Comparison of ENCODE assay signal across 20 mouse cellular contexts in genomic region chr2:152903586-152903985, GRCm38 (mm10). TPM values are rescaled to one million over a fixed set of nuclear protein-coding genes. Genes with fewer than 3 reads are reported as not detected.
DNase-seq lines count a peak whose midpoint lies in the region; ATAC-seq and TF ChIP-seq lines count a peak whose summit lies in the region.
"Had no signal": no experiment of that assay in that cellular context is flagged by ENCODE, and none has a peak within 500 bp of the region (broad histone marks: within the 10 kb centered on the region; RNA-seq: fewer than 3 reads in every experiment).

No protein-coding gene starts in this region.

- no peak for TF ChIP-seq POLR2A in lung, adult 2 months (IDR thresholded peaks at IDR 0.05; ENCODE audit: borderline replicate concordance, extremely low read depth, low read depth, low read length)

- ATAC-seq in erythroblast, adult 5-6 weeks (replicated peaks; ENCODE audit: low FRiP score, poor library complexity, severe bottlenecking): no peak
- ATAC-seq: liver, embryonic 12.5 days had no signal

- WGBS in lung, adult 2 months: 69% methylated on average over 4 of the region's 4 CpGs

- H3K4me3 ChIP-seq in lung, adult 2 months (replicated peaks; ENCODE audit: extremely low read depth, low read depth, low read length): no peak overlapping the region
- H3K4me3 ChIP-seq: embryonic facial prominence, embryonic 15.5 days; heart, embryonic 12.5 days; hindbrain, embryonic 13.5 days; layer of hippocampus, adult 2 months; liver, embryonic 12.5 days had no signal

- H3K4me1 ChIP-seq in lung, adult 2 months (ENCODE audit: control insufficient read depth, insufficient read depth, low read length): no peaks in the 10 kb centered on the region; the same call in 1 of the 2 replicates

- TF ChIP-seq CTCF in lung, adult 2 months (IDR thresholded peaks at IDR 0.05; ENCODE audit: insufficient read depth, low read length): no peak

- DNase-seq in lung, postnatal 25 days (ENCODE audit: low spot score): peak; percentile 26
- no peak for DNase-seq in lung, adult 2 months
- DNase-seq in NIH3T3 (ENCODE audit: low read depth): peak; percentile 34
- peak; percentile 84 to 90 for DNase-seq in adrenal gland, postnatal 36 days
- no peak for DNase-seq in urinary bladder, adult 2 months (ENCODE audit: low spot score)
- no peak for DNase-seq in kidney, adult 11 months
- DNase-seq: cerebellum, adult 11 months; kidney, adult 2 months; thymus, postnatal 4 days had no signal

RNA-seq across cellular contexts. Expression of gene Mylk2, which starts 7.6 kb away (rescaled TPM):
- 0.29 and 3.9 TPM in 2 replicates for polyA plus RNA-seq in lung, adult 2 months (2012; rRNA removed)
- not detected for total RNA-seq in adrenal gland, postnatal 36 days (2021)
- 0.34 and 0.63 TPM in 2 replicates for polyA plus RNA-seq in urinary bladder, adult 2 months (2012; rRNA removed)
- not detected in 2 replicates for total RNA-seq in erythroblast, adult 5-6 weeks (2015; ENCODE audit: low replicate concordance)
- total RNA-seq in erythroblast, adult 5-6 weeks (2017; ENCODE audit: low replicate concordance): not detected in 2 replicates
- total RNA-seq: layer of hippocampus, adult 2 months; left cerebral cortex, postnatal 10 days; megakaryocyte-erythroid progenitor cell, adult 5-6 weeks had no signal
- polyA plus RNA-seq: activated CD4-positive, CD25-positive, alpha-beta regulatory T cell, adult 4 months; frontal cortex, adult 2 months; G1E; hindbrain, embryonic 13.5 days; liver, embryonic 12.5 days had no signal

RNA-seq across cellular contexts. Expression of gene Foxs1, which starts 29.4 kb away (rescaled TPM):
- 11.1 and 12.9 TPM in 2 replicates for polyA plus RNA-seq in lung, adult 2 months (2012; rRNA removed)
- total RNA-seq in adrenal gland, postnatal 36 days (2021): 1 to 10 TPM; 2.7 to 2.8 TPM
- 1.3 and 1.9 TPM in 2 replicates for polyA plus RNA-seq in urinary bladder, adult 2 months (2012; rRNA removed)
- total RNA-seq in erythroblast, adult 5-6 weeks (2015; ENCODE audit: low replicate concordance): not detected in 2 replicates
- not detected in 2 replicates for total RNA-seq in erythroblast, adult 5-6 weeks (2017; ENCODE audit: low replicate concordance)
- total RNA-seq: G1E; megakaryocyte-erythroid progenitor cell, adult 5-6 weeks had no signal
- polyA plus RNA-seq: activated CD4-positive, CD25-positive, alpha-beta regulatory T cell, adult 4 months; G1E; liver, embryonic 12.5 days had no signal

RNA-seq across cellular contexts. Expression of gene Dusp15, which starts 47.9 kb away (rescaled TPM):
- 0.37 and 0.60 TPM in 2 replicates for polyA plus RNA-seq in lung, adult 2 months (2012; rRNA removed)
- 1 to 10 TPM in 1 of 2 experiments, under 1 TPM in 1; 0.99 to 2.1 TPM for total RNA-seq in adrenal gland, postnatal 36 days (2021)
- polyA plus RNA-seq in urinary bladder, adult 2 months (2012; rRNA removed): 0.13 and 0.61 TPM in 2 replicates
- total RNA-seq in erythroblast, adult 5-6 weeks (2015; ENCODE audit: low replicate concordance): not detected in 2 replicates
- total RNA-seq in erythroblast, adult 5-6 weeks (2017; ENCODE audit: low replicate concordance): 0.17 TPM in 1 of 2 replicates, not detected in the other
- total RNA-seq: megakaryocyte-erythroid progenitor cell, adult 5-6 weeks had no signal
- polyA plus RNA-seq: activated CD4-positive, CD25-positive, alpha-beta regulatory T cell, adult 4 months; G1E; liver, embryonic 12.5 days had no signal

RNA-seq across cellular contexts. Expression of gene Tpx2, which starts 55.8 kb away (rescaled TPM):
- 0.63 and 0.77 TPM in 2 replicates for polyA plus RNA-seq in lung, adult 2 months (2012; rRNA removed)
- 1 to 10 TPM; 5.1 to 6.2 TPM for total RNA-seq in adrenal gland, postnatal 36 days (2021)
- 3.0 and 3.2 TPM in 2 replicates for polyA plus RNA-seq in urinary bladder, adult 2 months (2012; rRNA removed)
- 39.8 and 43.9 TPM in 2 replicates for total RNA-seq in erythroblast, adult 5-6 weeks (2015; ENCODE audit: low replicate concordance)
- 53.4 and 65.9 TPM in 2 replicates for total RNA-seq in erythroblast, adult 5-6 weeks (2017; ENCODE audit: low replicate concordance)

RNA-seq across cellular contexts. Expression of gene Ttll9, which starts 58.7 kb away (rescaled TPM):
- 3.4 and 3.8 TPM in 2 replicates for polyA plus RNA-seq in lung, adult 2 months (2012; rRNA removed)
- under 1 TPM; 0.30 to 0.50 TPM for total RNA-seq in adrenal gland, postnatal 36 days (2021)
- 0.04 and 0.12 TPM in 2 replicates for polyA plus RNA-seq in urinary bladder, adult 2 months (2012; rRNA removed)
- total RNA-seq in erythroblast, adult 5-6 weeks (2015; ENCODE audit: low replicate concordance): 0.38 TPM in 1 of 2 replicates, not detected in the other
- total RNA-seq in erythroblast, adult 5-6 weeks (2017; ENCODE audit: low replicate concordance): not detected in 2 replicates
- total RNA-seq: G1E; megakaryocyte-erythroid progenitor cell, adult 5-6 weeks had no signal
- polyA plus RNA-seq: G1E had no signal

Comparison
In these comparisons a context has a peak if more than half of its experiments do, and no peak if none do; other contexts are left out.
1. DNase-seq: peak in lung, postnatal 25 days (single experiment), NIH3T3 (single experiment) and adrenal gland, postnatal 36 days (2 of 2); none in lung, adult 2 months (single experiment), urinary bladder, adult 2 months (single experiment) and kidney, adult 11 months (single experiment).